Mouse (Mus musculus) ES-E14 (cell line): ENCODE results near the gene Gm6309.
"Not testable (repeated sequence)": the region's sequence is repeated elsewhere in the genome, so short reads cannot be mapped to it uniquely, and the experiment has no call there.

Experiments
- CHD2 ChIP-seq: IDR thresholded peaks from 2 replicates; pipeline ENCODE4 v1.6.1; 2014; ENCODE audit warnings: mild to moderate bottlenecking, low read depth, low read length, inconsistent platforms
- HCFC1 ChIP-seq: IDR thresholded peaks from 2 replicates; pipeline ENCODE4 v1.6.1; 2012; ENCODE audit warnings: low read length, inconsistent platforms, borderline replicate concordance; ENCODE audit not compliant: insufficient read depth
- MAFK ChIP-seq: IDR thresholded peaks from 2 replicates; pipeline ENCODE4 v1.6.1; 2014; ENCODE audit warnings: mild to moderate bottlenecking, low read depth, low read length, inconsistent platforms; ENCODE audit not compliant: insufficient read depth
- ZC3H11A ChIP-seq: IDR thresholded peaks from 2 replicates; pipeline ENCODE4 v1.6.1; 2012; ENCODE audit warnings: low read depth, mild to moderate bottlenecking, inconsistent platforms, low read length, borderline replicate concordance
- ZNF384 ChIP-seq: IDR thresholded peaks from 2 replicates; pipeline ENCODE4 v1.6.1; 2012; ENCODE audit warnings: low read depth, low read length, inconsistent platforms

DNA sequence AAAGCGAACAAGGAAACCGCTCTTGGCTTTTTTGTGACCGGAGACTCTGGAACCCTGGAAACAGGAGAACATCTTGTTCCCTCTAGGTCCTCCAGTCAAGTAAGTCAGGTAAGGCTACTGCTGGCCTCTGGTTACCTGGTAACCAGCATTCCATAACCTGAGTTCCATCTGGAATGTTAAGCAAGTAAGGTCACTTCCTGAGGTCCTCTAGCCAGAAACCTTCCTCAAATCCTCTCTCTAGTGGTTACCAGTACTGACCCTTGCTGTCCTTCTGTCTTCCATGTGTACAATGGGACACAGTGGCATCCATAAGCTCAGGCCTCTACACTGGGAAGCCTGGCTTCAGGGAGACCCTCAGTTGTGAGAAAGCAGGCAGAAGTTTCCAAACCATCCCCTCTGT lies 10.1 kb downstream of the Gm6309 start, which contains the start of gene Gm5565:
- TF ChIP-seq ZC3H11A, CHD2, MAFK, HCFC1, ZNF384: not testable (repeated sequence)
